Mouse (Mus musculus) hindbrain, embryonic 16.5 days (tissue): Measurements from ENCODE around the gene Foxp2. TPM values are rescaled to one million over a fixed set of nuclear protein-coding genes. Genes with fewer than 3 reads are reported as not detected.

Experiments used
- ATAC-seq: fragments of 200-750 bp; cut with Nextera tagmentation; 2 replicates; pipeline ENCODE4 v1.8.0; 2017; ENCODE audit warnings: moderate TSS enrichment, moderate library complexity
- H3K27ac ChIP-seq: fragments of 300-500 bp; sonication (generic); 2 replicates; pipeline ENCODE4 v1.5.1; 2014; ENCODE audit warnings: low read depth, mild to moderate bottlenecking, control low read depth, low read length, moderate library complexity
- H3K27me3 ChIP-seq: fragments of 300-500 bp; sonication (generic); replicated peaks from 2 replicates; pipeline ENCODE4 v1.6.1; 2014; ENCODE audit warnings: low read length; ENCODE audit not compliant: control insufficient read depth, insufficient read depth
- H3K36me3 ChIP-seq: fragments of 300-500 bp; sonication (generic); 2 replicates; pipeline ENCODE4 v1.6.1; 2014; ENCODE audit warnings: mild to moderate bottlenecking, low read length, moderate library complexity, mixed read lengths; ENCODE audit not compliant: control insufficient read depth, insufficient read depth
- H3K4me1 ChIP-seq: fragments of 300-500 bp; sonication (generic); 2 replicates; pipeline ENCODE4 v1.6.1; 2014; ENCODE audit warnings: low read depth, low read length; ENCODE audit not compliant: control insufficient read depth, insufficient read depth
- H3K4me2 ChIP-seq: fragments of 300-500 bp; sonication (generic); 2 replicates; pipeline ENCODE4 v1.6.1; 2014; ENCODE audit warnings: mild to moderate bottlenecking, low read length, control low read depth, moderate library complexity
- H3K4me3 ChIP-seq: fragments of 300-500 bp; sonication (generic); 2 replicates; pipeline ENCODE4 v1.5.1; 2014; ENCODE audit warnings: mild to moderate bottlenecking, low read length, control low read depth, moderate library complexity
- H3K9ac ChIP-seq: fragments of 300-500 bp; sonication (generic); 2 replicates; pipeline ENCODE4 v1.6.1; 2014; ENCODE audit warnings: low read depth, mild to moderate bottlenecking, control low read depth, low read length, moderate library complexity
- H3K9me3 ChIP-seq: fragments of 300-500 bp; sonication (generic); 2 replicates; pipeline ENCODE4 v1.6.1; 2014; ENCODE audit warnings: mild to moderate bottlenecking, low read length, moderate library complexity; ENCODE audit not compliant: control insufficient read depth
- WGBS: fragments of 180-500 bp; shearing (Covaris S2); extraction: QIAGEN DNeasy Blood & Tissue Kit; methylation state at CpG from one replicate; pipeline ENCODE4 v1.1.7; 2014; 5-methylcytosine and 5-hydroxymethylcytosine counted together
- polyA plus RNA-seq: library from polyadenylated mRNA; unstranded; fragments of >200 nt; fragmentation: Nextera tagmentation; extraction: Ambion mirVana; gene quantifications from 2 replicates; pipeline ENCODE4 v1.2.1, GENCODE M21; 2015

Gene Foxp2
- polyA plus RNA-seq, 1 experiment from 2014 or later: 35.3 TPM

- no peak overlapping the region for H3K4me3 ChIP-seq
- no peaks in the 10 kb centered on the region for H3K36me3 ChIP-seq
- H3K27me3 ChIP-seq: no peaks in the 10 kb centered on the region
- no peak for ATAC-seq
- H3K9me3 ChIP-seq: no peaks in the 10 kb centered on the region
- WGBS: 51% methylated on average over 3 of the region's 3 CpGs
- H3K4me2 ChIP-seq: no peak overlapping the region
- H3K4me1 ChIP-seq: 0 out of 2 replicates have a peak, but pooled peaks cover 3% of the 10 kb centered on the region
- no peak overlapping the region for H3K9ac ChIP-seq
- H3K27ac ChIP-seq: no peak overlapping the region
Measured at GRCm38 (mm10) chr6:15373621-15374020, 472.5 kb downstream of the Foxp2 start.

- no peak overlapping the region for H3K4me3 ChIP-seq
- peak; percentile 58 for ATAC-seq
Measured at GRCm38 (mm10) chr6:15378261-15378660, 477.1 kb downstream of the Foxp2 start.

GRCm38 (mm10) chr6:15396462-15396861, 495.3 kb downstream of the Foxp2 start:
- Histone ChIP-seq H3K27ac (no peak overlapping the region), H3K9me3 (no peaks in the 10 kb centered on the region), H3K36me3 (no peaks in the 10 kb centered on the region), H3K27me3 (0 out of 2 replicates have a peak, but pooled peaks cover 2% of the 10 kb centered on the region), H3K4me2 (no peak overlapping the region), H3K4me1 (no peaks in the 10 kb centered on the region), H3K9ac (no peak overlapping the region), H3K4me3 (no peak overlapping the region)
- ATAC-seq: no peak
- 47% methylated on average over 6 of the region's 6 CpGs for WGBS

More at GRCm38 (mm10) chr6:15378261-15378660, 477.1 kb downstream of the Foxp2 start:
- Histone ChIP-seq H3K27ac (no peak overlapping the region), H3K27me3 (no peaks in the 10 kb centered on the region), H3K9ac (no peak overlapping the region), H3K9me3 (no peaks in the 10 kb centered on the region), H3K4me2 (no peak overlapping the region), H3K36me3 (no peaks in the 10 kb centered on the region), H3K4me1 (0 out of 2 replicates have a peak, but pooled peaks cover 3% of the 10 kb centered on the region)
- 20% methylated on average over 5 of the region's 5 CpGs for WGBS

- 24% methylated on average over 5 of the region's 5 CpGs for WGBS
- Histone ChIP-seq H3K27ac (no peak overlapping the region), H3K9ac (no peak overlapping the region), H3K4me2 (no peak overlapping the region), H3K4me3 (no peak overlapping the region), H3K4me1 (no peaks in the 10 kb centered on the region), H3K9me3 (no peaks in the 10 kb centered on the region), H3K36me3 (no peaks in the 10 kb centered on the region), H3K27me3 (0 out of 2 replicates have a peak, but pooled peaks cover 2% of the 10 kb centered on the region)
- peak; percentile 82 for ATAC-seq
Measured at GRCm38 (mm10) chr6:15397485-15397884, 496.3 kb downstream of the Foxp2 start.

- Histone ChIP-seq H3K4me2 (no peak overlapping the region), H3K27ac (no peak overlapping the region), H3K4me3 (no peak overlapping the region), H3K9ac (no peak overlapping the region), H3K4me1 (no peaks in the 10 kb centered on the region), H3K36me3 (no peaks in the 10 kb centered on the region), H3K27me3 (0 out of 2 replicates have a peak, but pooled peaks cover 2% of the 10 kb centered on the region), H3K9me3 (no peaks in the 10 kb centered on the region)
- no peak for ATAC-seq
- WGBS: 69% methylated on average over 3 of the region's 3 CpGs
Measured at GRCm38 (mm10) chr6:15401138-15401537, 500.0 kb downstream of the Foxp2 start.

GRCm38 (mm10) chr6:15402026-15402425, 500.9 kb downstream of the Foxp2 start:
- no peak for ATAC-seq
- no peaks in the 10 kb centered on the region for H3K4me1 ChIP-seq
- no peaks in the 10 kb centered on the region for H3K9me3 ChIP-seq
- 0 out of 2 replicates have a peak, but pooled peaks cover 2% of the 10 kb centered on the region for H3K27me3 ChIP-seq
- no peak overlapping the region for H3K4me2 ChIP-seq
- no peaks in the 10 kb centered on the region for H3K36me3 ChIP-seq
- no peak overlapping the region for H3K9ac ChIP-seq
- no peak overlapping the region for H3K27ac ChIP-seq
- no peak overlapping the region for H3K4me3 ChIP-seq
- WGBS: 71% methylated on average over 4 of the region's 4 CpGs

GRCm38 (mm10) chr6:15415099-15415498, 514.0 kb downstream of the Foxp2 start:
- no peaks in the 10 kb centered on the region for H3K36me3 ChIP-seq
- H3K9ac ChIP-seq: no peak overlapping the region
- peaks cover 9% of the 10 kb centered on the region for H3K4me1 ChIP-seq
- H3K27me3 ChIP-seq: no peaks in the 10 kb centered on the region
- H3K4me3 ChIP-seq: no peak overlapping the region
- ATAC-seq: 0 out of 2 replicates have a peak, but pooled peaks have one; percentile 28
- 33% methylated on average over 4 of the region's 4 CpGs for WGBS
- no peaks in the 10 kb centered on the region for H3K9me3 ChIP-seq
- H3K4me2 ChIP-seq: no peak overlapping the region
- no peak overlapping the region for H3K27ac ChIP-seq

GRCm38 (mm10) chr6:15459701-15460100, 558.6 kb downstream of the Foxp2 start:
- ATAC-seq: no peak
- H3K27me3 ChIP-seq: no peaks in the 10 kb centered on the region
- H3K4me2 ChIP-seq: no peak overlapping the region
- H3K27ac ChIP-seq: no peak overlapping the region
- 97% methylated on average over 2 of the region's 2 CpGs for WGBS
- no peak overlapping the region for H3K9ac ChIP-seq
- no peaks in the 10 kb centered on the region for H3K9me3 ChIP-seq
- H3K36me3 ChIP-seq: no peaks in the 10 kb centered on the region
- no peaks in the 10 kb centered on the region for H3K4me1 ChIP-seq
- no peak overlapping the region for H3K4me3 ChIP-seq

GRCm38 (mm10) chr6:15463390-15463789, 562.2 kb downstream of the Foxp2 start:
- no peak overlapping the region for H3K4me2 ChIP-seq
- ATAC-seq: no peak
- WGBS: 85% methylated on average over 2 of the region's 2 CpGs
- H3K36me3 ChIP-seq: no peaks in the 10 kb centered on the region
- H3K9ac ChIP-seq: no peak overlapping the region
- H3K4me1 ChIP-seq: no peaks in the 10 kb centered on the region
- H3K4me3 ChIP-seq: no peak overlapping the region
- H3K27me3 ChIP-seq: no peaks in the 10 kb centered on the region
- H3K9me3 ChIP-seq: no peaks in the 10 kb centered on the region
- H3K27ac ChIP-seq: no peak overlapping the region

GRCm38 (mm10) chr6:15465471-15465870, 564.3 kb downstream of the Foxp2 start:
- Histone ChIP-seq H3K9ac (no peak overlapping the region), H3K9me3 (no peaks in the 10 kb centered on the region), H3K36me3 (no peaks in the 10 kb centered on the region), H3K4me2 (no peak overlapping the region), H3K4me3 (no peak overlapping the region), H3K27me3 (no peaks in the 10 kb centered on the region), H3K27ac (no peak overlapping the region), H3K4me1 (no peaks in the 10 kb centered on the region)
- no peak for ATAC-seq
- 87% methylated on average over 3 of the region's 3 CpGs for WGBS
